Mouse (Mus musculus): ENCODE data around the gene Hoxd1.

Gene Hoxd1

GRCm38 (mm10) chr2:74748436-74748995 lies 14.3 kb upstream of the Hoxd1 start:
- DNase-seq (ENCODE audit: low spot score), result no peak

DNA sequence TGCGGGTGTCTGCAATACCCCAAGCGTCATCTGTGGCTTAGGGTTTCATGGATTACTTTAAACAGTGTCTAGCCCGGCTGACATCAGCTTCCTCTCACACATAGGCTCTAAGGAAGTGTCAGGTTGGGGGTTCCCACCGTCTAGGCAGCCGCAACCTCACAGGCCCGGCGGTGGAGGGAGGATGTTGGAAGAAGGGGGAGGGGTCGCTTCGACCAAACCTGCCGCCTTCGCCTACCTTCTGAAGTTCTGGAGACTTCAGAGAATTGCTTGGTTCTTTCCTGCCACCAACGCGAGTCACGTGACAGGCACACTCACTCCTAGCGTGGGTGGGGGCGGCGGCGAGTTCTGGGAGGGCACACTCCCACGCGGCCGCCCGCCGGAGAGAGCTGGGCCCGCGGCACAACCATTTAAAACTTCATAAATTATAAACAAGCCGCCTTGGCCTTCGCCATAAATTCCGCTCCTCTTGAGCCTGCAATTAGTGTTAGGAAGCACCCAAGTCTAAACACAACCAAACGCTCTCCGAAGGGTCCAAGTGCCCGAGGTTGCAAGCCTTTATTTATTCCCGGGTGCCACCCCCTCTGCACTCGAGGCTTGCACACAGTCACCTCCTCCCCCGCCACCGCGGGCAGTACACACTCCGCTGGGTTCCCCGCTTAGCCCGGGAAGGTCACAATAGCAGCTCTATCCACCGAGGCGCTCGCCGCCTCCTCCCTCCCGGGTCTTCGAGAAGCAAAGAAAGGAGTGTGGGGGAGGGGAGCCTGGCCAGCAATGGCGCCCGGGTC lies 13.3 kb upstream of the Hoxd1 start:
- DNase-seq (ENCODE audit: low spot score), result no peak

GRCm38 (mm10) chr2:74750731-74751250 lies 12.0 kb upstream of the Hoxd1 start:
- no peak for DNase-seq (ENCODE audit: low spot score)

- DNase-seq (ENCODE audit: low spot score), result no peak
Measured at GRCm38 (mm10) chr2:74751861-74752260, 10.9 kb upstream of the Hoxd1 start.

DNA sequence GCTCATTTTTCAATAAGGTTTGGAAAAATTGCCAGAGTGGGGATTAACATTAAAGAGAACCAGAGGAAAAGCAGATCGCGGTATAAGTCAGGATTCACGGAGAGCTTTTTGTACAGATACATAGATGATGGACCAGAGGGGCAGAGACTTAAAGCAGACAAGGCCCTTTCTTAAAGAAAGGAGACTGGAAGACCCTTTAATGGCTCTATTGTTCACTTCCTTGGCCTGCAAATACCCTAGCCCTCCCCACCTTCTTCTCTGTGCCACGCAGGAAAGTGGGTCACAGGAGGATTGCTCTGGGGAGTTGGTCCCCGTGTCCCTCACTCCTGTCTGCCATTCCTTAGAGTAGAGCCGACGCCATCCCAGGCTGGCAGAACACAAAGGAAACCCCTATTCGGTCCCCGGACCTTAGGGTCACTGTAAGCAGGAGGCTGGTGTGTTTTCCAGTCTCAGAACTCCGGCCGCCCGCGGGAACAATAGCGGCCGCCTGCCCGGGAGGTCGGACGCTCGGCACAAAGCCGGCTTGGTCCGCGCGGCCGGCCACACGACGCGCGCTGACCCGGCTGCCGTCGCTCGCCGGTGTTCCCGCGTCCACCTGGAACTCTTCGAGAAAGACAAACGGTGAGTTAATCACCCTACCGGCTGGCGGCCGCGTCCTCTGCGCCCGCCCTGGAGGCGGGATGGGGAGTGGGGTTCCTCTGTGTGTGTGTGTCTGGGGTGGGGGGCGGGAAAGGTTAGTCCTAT lies 10.2 kb upstream of the Hoxd1 start:
- no peak for DNase-seq (ENCODE audit: low spot score)

- no peak for DNase-seq (ENCODE audit: low spot score)
Measured at GRCm38 (mm10) chr2:74753175-74753523, 9.6 kb upstream of the Hoxd1 start.

GRCm38 (mm10) chr2:74753711-74754110 lies 9.1 kb upstream of the Hoxd1 start:
- no peak for DNase-seq (ENCODE audit: low spot score)

- no peak for DNase-seq (ENCODE audit: low spot score)
Measured at GRCm38 (mm10) chr2:74760146-74760545, 2.6 kb upstream of the Hoxd1 start.

DNA sequence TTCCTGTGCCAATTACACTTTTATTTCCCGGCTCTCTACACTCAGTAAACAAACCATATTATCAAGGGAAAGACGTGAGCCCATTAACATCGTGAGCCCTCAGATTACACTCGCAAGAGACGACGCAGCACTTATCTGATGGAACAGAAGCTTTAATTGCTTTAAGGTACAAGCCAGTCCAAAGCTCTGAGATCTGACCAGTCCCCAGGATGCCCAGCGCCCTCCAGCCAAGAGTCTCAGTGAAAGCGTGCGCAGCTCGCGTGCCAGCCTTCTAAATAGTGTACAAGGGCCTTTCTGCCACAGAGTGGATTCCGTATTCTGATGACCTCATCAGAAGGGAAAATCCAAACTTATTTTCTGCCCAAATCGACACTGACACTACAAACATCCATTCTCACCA lies 839 bp upstream of the Hoxd1 start:
- no peak for DNase-seq (ENCODE audit: low spot score)

GRCm38 (mm10) chr2:74763245-74763735 lies 510 bp downstream of the Hoxd1 start:
- DNase-seq (ENCODE audit: low spot score), result no peak

GRCm38 (mm10) chr2:74763976-74764375 lies 1.2 kb downstream of the Hoxd1 start:
- DNase-seq (ENCODE audit: low spot score), result no peak

- DNase-seq (ENCODE audit: low spot score), result no peak
Measured at GRCm38 (mm10) chr2:74774359-74774758, 11.6 kb downstream of the Hoxd1 start.

GRCm38 (mm10) chr2:74777536-74778275 lies 14.9 kb downstream of the Hoxd1 start:
- no peak for DNase-seq (ENCODE audit: low spot score)

DNA sequence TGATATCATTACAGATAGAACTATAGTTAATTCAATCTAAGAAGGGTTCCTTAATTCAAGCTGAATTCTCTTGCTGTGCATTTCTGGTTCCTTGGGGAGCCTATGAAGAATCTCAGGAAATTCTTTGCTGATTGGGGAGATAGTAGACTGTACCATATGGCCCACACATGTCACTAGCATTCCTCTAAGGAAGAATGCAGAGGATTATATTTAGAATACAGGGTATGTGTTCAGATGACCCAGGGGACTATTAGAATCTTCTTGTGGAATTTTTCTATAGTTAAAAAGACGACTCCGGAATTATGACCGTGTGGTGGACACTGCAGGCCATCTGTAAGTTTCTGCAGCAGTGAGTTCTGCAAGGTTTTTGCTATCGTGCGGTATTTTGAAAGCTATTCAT lies 18.6 kb downstream of the Hoxd1 start:
- no peak for DNase-seq (ENCODE audit: low spot score)

GRCm38 (mm10) chr2:74795531-74795930 lies 32.8 kb downstream of the Hoxd1 start:
- no peak for DNase-seq (ENCODE audit: low spot score)

DNA sequence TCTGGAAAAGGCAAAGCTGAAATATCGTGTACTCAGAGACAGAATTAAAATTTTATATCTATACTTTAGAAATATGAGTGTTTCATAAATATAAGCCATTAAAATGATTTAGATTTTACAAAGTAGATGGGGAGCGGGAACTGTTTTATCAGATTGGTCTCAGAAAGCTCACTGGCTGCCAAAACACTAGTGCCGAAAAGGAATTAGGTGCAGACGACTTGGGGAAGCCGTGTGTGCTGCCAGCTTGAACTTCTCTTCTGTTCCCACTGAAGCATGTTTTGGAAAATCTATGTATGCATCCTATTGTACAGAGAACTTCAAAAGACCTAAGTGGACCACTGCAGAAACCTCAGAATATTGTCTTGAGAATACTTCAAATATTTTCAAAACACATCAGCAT lies 45.7 kb downstream of the Hoxd1 start:
- no peak for DNase-seq (ENCODE audit: low spot score)
